Mouse (Mus musculus): Measurements from ENCODE around the gene Tmem63a.

DNA sequence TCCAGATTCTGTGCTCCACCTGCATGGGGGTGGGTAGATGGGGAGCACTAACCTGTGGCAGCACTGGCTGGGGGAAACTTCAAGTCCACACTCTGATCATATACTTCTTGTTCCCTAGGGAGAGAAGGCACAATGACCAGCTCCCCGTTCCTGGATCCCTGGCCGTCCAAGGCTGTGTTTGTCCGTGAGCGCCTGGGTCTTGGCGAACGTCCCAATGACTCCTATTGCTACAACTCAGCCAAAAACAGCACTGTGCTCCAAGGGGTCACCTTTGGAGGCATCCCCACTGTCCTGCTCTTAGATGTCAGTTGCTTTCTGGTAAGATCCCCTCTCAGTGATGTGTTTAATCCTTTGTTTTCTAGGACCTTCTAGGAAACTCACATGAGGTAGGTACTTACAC is 4.3 kb downstream of the Tmem63a start:
- TF ChIP-seq CTCF (IDR thresholded peaks at IDR 0.05; ENCODE audit: control insufficient read depth, insufficient read depth, insufficient read length) (no peak), MAX (IDR thresholded peaks at IDR 0.05) (no peak), MYOD1 (IDR thresholded peaks at IDR 0.05; ENCODE audit: control insufficient read depth, insufficient read length, low read depth) (no peak)

Data from C2C12 (cell line).